ENCODE assay signal across 8 mouse cellular contexts in genomic region chr7:78782639-78783581, GRCm38 (mm10). TPM values are rescaled to one million over a fixed set of nuclear protein-coding genes. Genes with fewer than 3 reads are reported as not detected.
DNase-seq lines count a peak whose midpoint lies in the region; ATAC-seq and TF ChIP-seq lines count a peak whose summit lies in the region.

Gene Mrps11 (plus strand): TSS chr7:78783119.
Gene Mrpl46 (minus strand): TSS chr7:78783531.

- H3K79me2 ChIP-seq in C2C12 (ENCODE audit: control insufficient read depth, insufficient read depth), result peaks cover 40% of the 10 kb centered on the region

- H3K27me3 ChIP-seq in C2C12 (ENCODE audit: control insufficient read depth, insufficient read depth, insufficient read length), result no peaks in the 10 kb centered on the region
- H3K27me3 ChIP-seq in erythroblast, embryonic 14.5 days (ENCODE audit: control insufficient read depth), result no peaks in the 10 kb centered on the region
- no peaks in the 10 kb centered on the region for H3K27me3 ChIP-seq in heart, embryonic 12.5 days (replicated peaks)
- H3K27me3 ChIP-seq in kidney, postnatal 0 days (ENCODE audit: insufficient read depth, low read length), result no peaks in the 10 kb centered on the region
- no peaks in the 10 kb centered on the region for H3K27me3 ChIP-seq in liver, embryonic 11.5 days (replicated peaks; ENCODE audit: control insufficient read depth, insufficient read depth, low read length)
- no peaks in the 10 kb centered on the region for H3K27me3 ChIP-seq in stomach, embryonic 14.5 days (ENCODE audit: control insufficient read depth, insufficient read depth, low read length)

- peak; percentile 96 for ATAC-seq in heart, embryonic 12.5 days (ENCODE audit: insufficient number of reproducible peaks, low FRiP score)
- ATAC-seq in kidney, postnatal 0 days (replicated peaks; ENCODE audit: low FRiP score, low read depth), result peak; percentile 98
- peak; percentile 98 for ATAC-seq in liver, embryonic 11.5 days (replicated peaks; ENCODE audit: low FRiP score)
- ATAC-seq in stomach, embryonic 14.5 days (ENCODE audit: insufficient number of reproducible peaks, insufficient read depth, low FRiP score, low read depth), result peak; percentile 98

- peaks cover 39% of the 10 kb centered on the region for H3K4me1 ChIP-seq in erythroblast, embryonic 14.5 days (ENCODE audit: control insufficient read depth)
- peaks cover 10% of the 10 kb centered on the region for H3K4me1 ChIP-seq in heart, embryonic 12.5 days (replicated peaks)
- peaks cover 9% of the 10 kb centered on the region for H3K4me1 ChIP-seq in kidney, postnatal 0 days (replicated peaks; ENCODE audit: insufficient read depth, low read length)
- H3K4me1 ChIP-seq in liver, embryonic 11.5 days (replicated peaks; ENCODE audit: control insufficient read depth, insufficient read depth, low read length), result peaks cover 16% of the 10 kb centered on the region
- H3K4me1 ChIP-seq in stomach, embryonic 14.5 days (ENCODE audit: control insufficient read depth, insufficient read depth, low read length), result peaks cover 8% of the 10 kb centered on the region

- H3K4me3 ChIP-seq in C2C12 (ENCODE audit: insufficient read depth, poor library complexity, severe bottlenecking), result peak within 1 kb of the TSS; percentile 82
- H3K4me3 ChIP-seq in erythroblast, embryonic 14.5 days (replicated peaks), result peak within 1 kb of the TSS; percentile 72
- peak within 1 kb of the TSS; percentile 84 for H3K4me3 ChIP-seq in heart, embryonic 12.5 days
- H3K4me3 ChIP-seq in kidney, postnatal 0 days (replicated peaks; ENCODE audit: low read depth, low read length), result peak within 1 kb of the TSS; percentile 86
- peak within 1 kb of the TSS; percentile 72 for H3K4me3 ChIP-seq in liver, embryonic 11.5 days (ENCODE audit: low read depth, low read length)
- peak within 1 kb of the TSS; percentile 94 for H3K4me3 ChIP-seq in stomach, embryonic 14.5 days (ENCODE audit: low read depth, low read length)

- peak within 1 kb of the TSS; percentile 96 for H3K4me2 ChIP-seq in heart, embryonic 12.5 days
- H3K4me2 ChIP-seq in kidney, postnatal 0 days (ENCODE audit: low read length), result peak within 1 kb of the TSS; percentile 86
- H3K4me2 ChIP-seq in liver, embryonic 11.5 days, result peak within 1 kb of the TSS; percentile 89
- peak within 1 kb of the TSS; percentile 85 for H3K4me2 ChIP-seq in stomach, embryonic 14.5 days (replicated peaks; ENCODE audit: low read depth, low read length)

- H3K79me3 ChIP-seq in C2C12 (ENCODE audit: low read depth), result peaks cover 7% of the 10 kb centered on the region

- H3K9ac ChIP-seq in heart, embryonic 12.5 days, result peak within 1 kb of the TSS; percentile 90
- H3K9ac ChIP-seq in kidney, postnatal 0 days (ENCODE audit: low read depth, low read length), result peak within 1 kb of the TSS; percentile 83
- H3K9ac ChIP-seq in liver, embryonic 11.5 days (ENCODE audit: low read depth, low read length), result peak within 1 kb of the TSS; percentile 86
- H3K9ac ChIP-seq in stomach, embryonic 14.5 days (replicated peaks; ENCODE audit: low read depth, low read length), result peak within 1 kb of the TSS; percentile 78

- under 1% methylated on average over 44 of the region's 44 CpGs for WGBS in heart, embryonic 12.5 days
- under 1% methylated on average over 44 of the region's 44 CpGs for WGBS in kidney, postnatal 0 days
- under 1% methylated on average over 44 of the region's 44 CpGs for WGBS in liver, embryonic 11.5 days
- under 1% methylated on average over 44 of the region's 44 CpGs for WGBS in stomach, embryonic 14.5 days

- H3K27ac ChIP-seq in heart, embryonic 12.5 days (ENCODE audit: poor library complexity, severe bottlenecking), result no peak within 1 kb of the TSS
- H3K27ac ChIP-seq in kidney, postnatal 0 days, result peak within 1 kb of the TSS; percentile 48; the same call in 1 of the 2 replicates
- H3K27ac ChIP-seq in liver, embryonic 11.5 days (ENCODE audit: low read depth, low read length), result no peak within 1 kb of the TSS
- H3K27ac ChIP-seq in stomach, embryonic 14.5 days (ENCODE audit: low read length), result peak within 1 kb of the TSS; percentile 8; the same call in 1 of the 2 replicates

- H3K36me3 ChIP-seq in C2C12 (ENCODE audit: control insufficient read depth, insufficient read depth), result peaks cover 27% of the 10 kb centered on the region
- H3K36me3 ChIP-seq in erythroblast, embryonic 14.5 days (ENCODE audit: control insufficient read depth), result peaks cover 66% of the 10 kb centered on the region
- peaks cover 43% of the 10 kb centered on the region for H3K36me3 ChIP-seq in heart, embryonic 12.5 days
- peaks cover 17% of the 10 kb centered on the region for H3K36me3 ChIP-seq in kidney, postnatal 0 days (ENCODE audit: insufficient read depth, low read length)
- peaks cover 3% of the 10 kb centered on the region; the same call in 1 of the 2 replicates for H3K36me3 ChIP-seq in liver, embryonic 11.5 days (ENCODE audit: control insufficient read depth, insufficient read depth, low read length)
- H3K36me3 ChIP-seq in stomach, embryonic 14.5 days (ENCODE audit: control insufficient read depth, insufficient read depth, low read length), result peaks cover 18% of the 10 kb centered on the region

- TF ChIP-seq POLR2A in brain, embryonic 14.5 days (IDR thresholded peaks at IDR 0.05; ENCODE audit: borderline replicate concordance, extremely low read depth, insufficient read depth, insufficient read length, poor library complexity, severe bottlenecking), result peak; percentile 49; the same call in 1 of the 2 replicates

- TF ChIP-seq CTCF in C2C12 (IDR thresholded peaks at IDR 0.05; ENCODE audit: control insufficient read depth, insufficient read depth, insufficient read length), result no peak
- no peak for TF ChIP-seq CTCF in brain, embryonic 14.5 days (IDR thresholded peaks at IDR 0.05; ENCODE audit: borderline replicate concordance, extremely low read depth, insufficient read depth, insufficient read length)
- TF ChIP-seq CTCF in kidney, postnatal 0 days (IDR thresholded peaks at IDR 0.05; ENCODE audit: low read depth), result no peak

- H3ac ChIP-seq in C2C12 (ENCODE audit: control insufficient read depth, insufficient read length, low read depth), result peak within 1 kb of the TSS; percentile 93

- peak; percentile 96 for DNase-seq in brain, embryonic 14.5 days (ENCODE audit: low read depth)
- peak; percentile 93 for DNase-seq in kidney, postnatal 0 days (ENCODE audit: low spot score)
- DNase-seq in liver, embryonic 11.5 days (ENCODE audit: low spot score), result peak; percentile 83
- peak; percentile 92 for DNase-seq in naive thymus-derived CD4-positive, alpha-beta T cell, adult 2 months (ENCODE audit: low read depth)

- no peaks in the 10 kb centered on the region for H3K9me3 ChIP-seq in erythroblast, embryonic 14.5 days (ENCODE audit: control insufficient read depth, low read length)
- H3K9me3 ChIP-seq in heart, embryonic 12.5 days (replicated peaks), result no peaks in the 10 kb centered on the region
- no peaks in the 10 kb centered on the region for H3K9me3 ChIP-seq in kidney, postnatal 0 days (replicated peaks; ENCODE audit: low read length)
- H3K9me3 ChIP-seq in liver, embryonic 11.5 days (ENCODE audit: control insufficient read depth, low read length), result no peaks in the 10 kb centered on the region
- H3K9me3 ChIP-seq in stomach, embryonic 14.5 days (ENCODE audit: control insufficient read depth, low read depth, low read length), result no peaks in the 10 kb centered on the region

TF ChIP-seq in C2C12, 6 proteins besides CTCF, POLR2A, EP300 and RAD21:
- TF ChIP-seq CEBPB (IDR thresholded peaks at IDR 0.05; ENCODE audit: low read depth) (no peak), USF1 (IDR thresholded peaks at IDR 0.05; ENCODE audit: low read depth) (no peak), FOSL1 (IDR thresholded peaks at IDR 0.05; ENCODE audit: insufficient read depth, low read length, poor library complexity, severe bottlenecking) (no peak), MYOD1 (IDR thresholded peaks at IDR 0.05; ENCODE audit: control insufficient read depth, insufficient read length, low read depth) (no peak), MAX (IDR thresholded peaks at IDR 0.05) (no peak), MYOG (IDR thresholded peaks at IDR 0.05; ENCODE audit: control insufficient read depth, extremely low read depth, insufficient read length) (no peak)

RNA-seq across cellular contexts. Expression of gene Mrps11, which starts in this region (rescaled TPM):
- 95.6 TPM for polyA plus RNA-seq in C2C12 (2012; fragmentation: generic; extraction: Trizol)
- polyA plus RNA-seq in brain, embryonic 14.5 days (2012; rRNA removed), result 75.8 and 97.2 TPM in 2 replicates
- 10.2 and 12.8 TPM in 2 replicates for polyA plus RNA-seq in erythroblast, embryonic 14.5 days (2012)
- polyA plus RNA-seq in heart, embryonic 12.5 days (2016; fragmentation: Nextera tagmentation; extraction: Ambion mirVana), result 49.2 and 53.3 TPM in 2 replicates
- polyA plus RNA-seq in kidney, postnatal 0 days (2015; fragmentation: Nextera tagmentation; extraction: Ambion mirVana), result 71.0 and 77.3 TPM in 2 replicates
- polyA plus RNA-seq in liver, embryonic 11.5 days (2014; fragmentation: Nextera tagmentation; extraction: Ambion mirVana), result 89.2 and 92.4 TPM in 2 replicates
- polyA plus RNA-seq in stomach, embryonic 14.5 days (2014; fragmentation: Nextera tagmentation; extraction: Ambion mirVana), result 73.2 and 74.5 TPM in 2 replicates

RNA-seq across cellular contexts. Expression of gene Mrpl46, which starts in this region (rescaled TPM):
- 32.4 TPM for polyA plus RNA-seq in C2C12 (2012; fragmentation: generic; extraction: Trizol)
- polyA plus RNA-seq in brain, embryonic 14.5 days (2012; rRNA removed), result 24.8 and 27.6 TPM in 2 replicates
- polyA plus RNA-seq in erythroblast, embryonic 14.5 days (2012), result 1.5 and 1.8 TPM in 2 replicates
- 62.2 and 62.6 TPM in 2 replicates for polyA plus RNA-seq in heart, embryonic 12.5 days (2016; fragmentation: Nextera tagmentation; extraction: Ambion mirVana)
- 79.6 and 80.4 TPM in 2 replicates for polyA plus RNA-seq in kidney, postnatal 0 days (2015; fragmentation: Nextera tagmentation; extraction: Ambion mirVana)
- 91.9 and 95.8 TPM in 2 replicates for polyA plus RNA-seq in liver, embryonic 11.5 days (2014; fragmentation: Nextera tagmentation; extraction: Ambion mirVana)
- 66.5 and 68.6 TPM in 2 replicates for polyA plus RNA-seq in stomach, embryonic 14.5 days (2014; fragmentation: Nextera tagmentation; extraction: Ambion mirVana)

Comparison
In these comparisons a context has a peak if more than half of its experiments do, and no peak if none do; other contexts are left out.
1. H3K27ac ChIP-seq: peak in kidney, postnatal 0 days (single experiment) and stomach, embryonic 14.5 days (single experiment); none in heart, embryonic 12.5 days (single experiment) and liver, embryonic 11.5 days (single experiment).
2. Peak in every context shown above with its lines, with median percentiles within 50 percentile points of each other: H3K4me3 ChIP-seq, DNase-seq, ATAC-seq, H3K4me2 ChIP-seq and H3K9ac ChIP-seq.